Mouse (Mus musculus) heart, embryonic 14.5 days (tissue): ENCODE results near the gene Mrpl37. TPM values are rescaled to one million over a fixed set of nuclear protein-coding genes. Genes with fewer than 3 reads are reported as not detected.

Experiments used
- ATAC-seq: fragments of 200-750 bp; cut with Nextera tagmentation; 2 replicates; pipeline ENCODE4 v1.8.0; 2017; ENCODE audit warnings: low read depth, moderate TSS enrichment; ENCODE audit not compliant: insufficient number of reproducible peaks, insufficient read depth, low FRiP score
- H3K27ac ChIP-seq, 2 experiments: fragments of 200-500 bp in 1 of 2; fragments of 300-500 bp in 1 of 2; sonication (generic) in 1 of 2; replicated peaks in 1 of 2; 2 replicates each; pipeline ENCODE4 v1.5.1; 2012 to 2014; ENCODE audit warnings: low read depth in 2 of 2, low read length in 2 of 2, control low read depth in 1 of 2, mild to moderate bottlenecking in 1 of 2, mixed read lengths in 1 of 2; ENCODE audit not compliant: control insufficient read depth in 1 of 2, insufficient read depth in 1 of 2
- H3K27me3 ChIP-seq: fragments of 300-500 bp; sonication (generic); 2 replicates; pipeline ENCODE4 v1.6.1; 2014; ENCODE audit warnings: mild to moderate bottlenecking, low read length, control low read depth; ENCODE audit not compliant: control insufficient read depth, insufficient read depth
- H3K36me3 ChIP-seq: fragments of 300-500 bp; sonication (generic); 2 replicates; pipeline ENCODE4 v1.6.1; 2014; ENCODE audit warnings: mild to moderate bottlenecking, control low read depth, low read length, mixed read lengths; ENCODE audit not compliant: control insufficient read depth, insufficient read depth
- H3K4me1 ChIP-seq, 2 experiments: fragments of 200-500 bp in 1 of 2; fragments of 300-500 bp in 1 of 2; sonication (generic) in 1 of 2; 2 replicates each; pipeline ENCODE4 v1.6.1; 2012 to 2014; ENCODE audit warnings: low read length in 2 of 2, control low read depth in 1 of 2, mixed read lengths in 1 of 2; ENCODE audit not compliant: control insufficient read depth in 2 of 2, insufficient read depth in 2 of 2
- H3K4me2 ChIP-seq: fragments of 300-500 bp; sonication (generic); 2 replicates; pipeline ENCODE4 v1.6.1; 2014; ENCODE audit warnings: mild to moderate bottlenecking, low read length
- H3K4me3 ChIP-seq, 2 experiments: fragments of 200-500 bp in 1 of 2; fragments of 300-500 bp in 1 of 2; sonication (generic) in 1 of 2; 2 replicates each; pipeline ENCODE4 v1.5.1; 2012 to 2014; ENCODE audit warnings: low read length in 2 of 2, mild to moderate bottlenecking in 2 of 2, control low read depth in 1 of 2, low read depth in 1 of 2, moderate library complexity in 1 of 2; ENCODE audit not compliant: control insufficient read depth in 1 of 2, insufficient read depth in 1 of 2
- H3K9ac ChIP-seq: fragments of 300-500 bp; sonication (generic); 2 replicates; pipeline ENCODE4 v1.6.1; 2014; ENCODE audit warnings: mild to moderate bottlenecking, low read length
- H3K9me3 ChIP-seq: fragments of 300-500 bp; sonication (generic); 2 replicates; pipeline ENCODE4 v1.6.1; 2016; ENCODE audit warnings: low read length, control low read depth; ENCODE audit not compliant: control insufficient read depth
- WGBS: fragments of 180-500 bp; shearing (Covaris S2); extraction: QIAGEN DNeasy Blood & Tissue Kit; methylation state at CpG from one replicate; pipeline ENCODE4 v1.1.7; 2014; 5-methylcytosine and 5-hydroxymethylcytosine counted together
- polyA plus RNA-seq: library from polyadenylated mRNA; unstranded; fragments of >200 nt; fragmentation: Nextera tagmentation; extraction: Ambion mirVana; gene quantifications from 2 replicates; pipeline ENCODE4 v1.2.1, GENCODE M21; 2014

The Mrpl37 gene
- polyA plus RNA-seq, 1 experiment from 2014 or later, result 103 TPM

GRCm38 (mm10) chr4:107020287-107021000 lies 46.2 kb downstream of the Mrpl37 start:
- H3K27me3 ChIP-seq, result no peaks in the 10 kb centered on the region
- 0 out of 2 replicates have a peak, but pooled peaks cover 2% of the 10 kb centered on the region for H3K36me3 ChIP-seq
- no peak overlapping the region for H3K4me3 ChIP-seq
- H3K27ac ChIP-seq, result no peak overlapping the region
- no peaks in the 10 kb centered on the region for H3K9me3 ChIP-seq
- no peak overlapping the region for H3K9ac ChIP-seq
- ATAC-seq, result no peak
- no peak overlapping the region for H3K4me2 ChIP-seq
- H3K4me1 ChIP-seq, result peaks cover 34 to 47% of the 10 kb centered on the region in 2 experiments
- WGBS, result 47% methylated on average over 5 of the region's 5 CpGs

GRCm38 (mm10) chr4:107019027-107019426 lies 47.6 kb downstream of the Mrpl37 start:
- ATAC-seq, result no peak

GRCm38 (mm10) chr4:107018521-107018920 lies 48.1 kb downstream of the Mrpl37 start:
- Histone ChIP-seq H3K4me3 (no peak overlapping the region), H3K9me3 (no peaks in the 10 kb centered on the region), H3K36me3 (0 out of 2 replicates have a peak, but pooled peaks cover 10% of the 10 kb centered on the region), H3K27me3 (no peaks in the 10 kb centered on the region), H3K4me2 (no peak overlapping the region), H3K9ac (no peak overlapping the region), H3K27ac (peak overlapping the region; percentile 13 to 39; a peak in 3 of 4 replicates), H3K4me1 (peaks cover 38 to 60% of the 10 kb centered on the region in 2 experiments)
- ATAC-seq, result no peak
- 40% methylated on average over 3 of the region's 3 CpGs for WGBS

More at GRCm38 (mm10) chr4:107019027-107019426, 47.6 kb downstream of the Mrpl37 start:
- Histone ChIP-seq H3K9me3 (no peaks in the 10 kb centered on the region), H3K27ac (peak overlapping the region; percentile 13 to 39; a peak in 3 of 4 replicates), H3K36me3 (0 out of 2 replicates have a peak, but pooled peaks cover 10% of the 10 kb centered on the region), H3K4me3 (no peak overlapping the region), H3K4me1 (peaks cover 36 to 56% of the 10 kb centered on the region in 2 experiments), H3K27me3 (no peaks in the 10 kb centered on the region), H3K9ac (no peak overlapping the region), H3K4me2 (no peak overlapping the region)
- 30% methylated on average over 7 of the region's 7 CpGs for WGBS

- no peaks in the 10 kb centered on the region for H3K9me3 ChIP-seq
- no peaks in the 10 kb centered on the region for H3K27me3 ChIP-seq
- no peak overlapping the region for H3K9ac ChIP-seq
- H3K4me2 ChIP-seq, result no peak overlapping the region
- H3K4me3 ChIP-seq, result no peak overlapping the region
- no peak for ATAC-seq
- H3K4me1 ChIP-seq, result peaks cover 45 to 73% of the 10 kb centered on the region in 2 experiments
- no peak overlapping the region for H3K27ac ChIP-seq
- H3K36me3 ChIP-seq, result 0 out of 2 replicates have a peak, but pooled peaks cover 10% of the 10 kb centered on the region
Measured at GRCm38 (mm10) chr4:107017257-107017656, 49.4 kb downstream of the Mrpl37 start.

- H3K4me1 ChIP-seq, result peaks cover 48 to 82% of the 10 kb centered on the region in 2 experiments
- no peak overlapping the region for H3K4me3 ChIP-seq
- 0 out of 4 replicates have a peak overlapping the region, but pooled peaks of 1 of the 2 experiments have one; percentile 2 for H3K27ac ChIP-seq
- no peaks in the 10 kb centered on the region for H3K9me3 ChIP-seq
- no peak overlapping the region for H3K9ac ChIP-seq
- 0 out of 2 replicates have a peak, but pooled peaks cover 10% of the 10 kb centered on the region for H3K36me3 ChIP-seq
- no peak overlapping the region for H3K4me2 ChIP-seq
- 74% methylated on average over 13 of the region's 13 CpGs for WGBS
- ATAC-seq, result no peak
- H3K27me3 ChIP-seq, result no peaks in the 10 kb centered on the region
Measured at GRCm38 (mm10) chr4:107015971-107016511, 50.6 kb downstream of the Mrpl37 start.

- H3K27ac ChIP-seq, result 0 out of 4 replicates have a peak overlapping the region, but pooled peaks of 1 of the 2 experiments have one; percentile 19
- H3K4me3 ChIP-seq, result no peak overlapping the region
- H3K9me3 ChIP-seq, result no peaks in the 10 kb centered on the region
- ATAC-seq, result no peak
- no peaks in the 10 kb centered on the region for H3K27me3 ChIP-seq
- H3K9ac ChIP-seq, result no peak overlapping the region
- H3K4me2 ChIP-seq, result no peak overlapping the region
- H3K36me3 ChIP-seq, result peaks cover 21% of the 10 kb centered on the region
- H3K4me1 ChIP-seq, result peaks cover 33 to 66% of the 10 kb centered on the region in 2 experiments
- WGBS, result 53% methylated on average over 9 of the region's 9 CpGs
Measured at GRCm38 (mm10) chr4:107013817-107014260, 52.8 kb downstream of the Mrpl37 start.

GRCm38 (mm10) chr4:107013119-107013816 lies 53.4 kb downstream of the Mrpl37 start:
- Histone ChIP-seq H3K4me1 (peaks cover 28 to 60% of the 10 kb centered on the region in 2 experiments), H3K27me3 (no peaks in the 10 kb centered on the region), H3K36me3 (peaks cover 21% of the 10 kb centered on the region), H3K9me3 (no peaks in the 10 kb centered on the region), H3K9ac (no peak overlapping the region), H3K4me3 (no peak overlapping the region), H3K4me2 (no peak overlapping the region), H3K27ac (0 out of 4 replicates have a peak overlapping the region, but pooled peaks of 1 of the 2 experiments have one; percentile 19)
- ATAC-seq, result no peak
- WGBS, result 78% methylated on average over 6 of the region's 6 CpGs
